Mouse (Mus musculus) adrenal gland, postnatal 0 days (tissue): Measurements from ENCODE around the gene Ccnl2. TPM values are rescaled to one million over a fixed set of nuclear protein-coding genes. Genes with fewer than 3 reads are reported as not detected.

Experiments
- microRNA-seq: library from miRNA; unstranded; fragments of <30 nt; microRNA quantifications from one replicate; pipeline ENCODE4, GENCODE M21; 2016; ENCODE audit warnings: borderline replicate concordance; ENCODE audit not compliant: insufficient number of aligned reads
- polyA plus RNA-seq: library from polyadenylated mRNA; unstranded; fragments of >200 nt; fragmentation: Nextera tagmentation; extraction: Ambion mirVana; gene quantifications from 2 replicates; pipeline ENCODE4 v1.2.1, GENCODE M21; 2015

Ccnl2 gene
- 73.0 and 127 TPM in 2 replicates for polyA plus RNA-seq

DNA sequence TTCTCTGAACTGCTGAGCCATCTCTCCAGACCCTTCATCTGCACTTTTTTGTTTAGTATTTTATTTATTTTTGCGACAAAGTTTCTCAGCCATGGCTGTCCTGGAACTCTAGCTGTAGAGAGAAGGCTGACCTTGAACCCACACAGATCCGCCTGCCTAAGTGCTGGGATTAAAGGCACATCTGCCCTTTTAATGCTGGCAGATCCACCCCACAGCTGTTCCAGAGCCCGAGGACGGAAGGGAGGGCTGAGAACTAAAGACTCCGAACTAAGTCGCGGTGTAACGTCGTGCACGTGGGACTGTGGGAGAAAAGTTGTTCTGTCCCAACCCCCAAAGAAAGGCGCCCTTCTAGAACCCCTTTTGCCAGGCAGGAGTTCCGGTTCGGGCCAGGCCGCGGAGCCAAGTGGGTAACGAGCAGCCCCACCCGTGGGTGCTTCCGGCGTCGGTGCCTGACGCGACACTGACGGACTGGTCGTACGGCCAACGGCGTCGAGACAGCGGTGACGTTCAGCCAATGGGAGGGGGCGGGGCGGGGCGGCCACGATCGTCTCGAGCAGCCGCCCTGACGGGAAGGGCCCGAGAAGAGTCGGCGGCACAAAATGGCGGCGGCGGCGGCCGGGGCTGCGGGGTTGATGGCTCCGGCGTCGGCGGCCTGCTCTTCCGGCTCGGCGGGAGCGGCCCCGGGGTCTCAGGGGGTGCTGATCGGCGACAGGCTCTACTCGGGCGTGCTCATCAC lies at the start of gene Ccnl2:
TSS of gene Ccnl2 (plus strand) at position 561 of the 736 bp plus-strand sequence.

DNA sequence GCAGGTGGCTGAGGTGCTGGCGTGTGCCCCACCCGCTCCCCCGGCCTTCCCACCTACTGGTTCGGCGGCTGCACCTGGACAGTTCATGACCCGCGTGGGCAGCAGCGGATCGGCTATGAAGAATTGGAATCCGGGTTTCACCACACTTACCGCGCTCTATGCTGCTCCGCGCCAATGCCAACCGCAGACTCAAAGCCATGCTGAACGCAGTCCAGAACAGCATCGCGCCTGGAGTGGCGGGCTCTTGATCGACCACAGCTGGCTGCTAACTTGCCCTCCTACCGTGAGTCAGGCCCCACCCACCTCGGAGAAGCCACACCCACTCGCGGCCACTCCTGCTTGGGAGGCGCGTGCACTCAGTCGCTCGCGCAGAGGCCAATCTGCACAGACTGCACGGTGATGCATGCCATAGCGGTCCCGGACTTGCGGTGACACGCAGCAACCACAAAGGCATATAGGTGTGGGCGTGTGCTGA lies 38.0 kb upstream of the Ccnl2 start, which contains the start of gene Vwa1:
TSS of gene Vwa1 (minus strand) at position 419 of the 475 bp plus-strand sequence.

DNA sequence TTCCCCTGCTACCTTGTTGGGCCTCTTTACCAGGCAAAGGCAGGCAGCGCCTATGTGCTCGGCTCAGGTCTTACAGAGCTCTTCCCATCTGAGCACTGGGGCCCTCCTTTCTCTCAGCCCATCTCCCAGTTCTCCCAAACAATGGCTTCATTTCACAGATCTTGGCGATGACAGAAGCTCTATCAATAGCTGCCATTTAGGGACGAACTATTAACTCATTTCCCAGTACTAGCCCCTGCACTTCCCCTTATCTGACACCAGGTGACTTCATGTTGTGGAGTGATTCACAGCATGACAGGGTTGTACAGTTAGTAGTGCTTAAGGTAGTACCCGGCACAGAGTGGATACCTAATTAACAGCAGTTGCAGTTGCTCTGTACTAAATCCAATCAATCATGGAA lies 26.5 kb upstream of the Ccnl2 start, which contains the start of gene Tmem88b:
TSS of gene Tmem88b (minus strand) at position 56 of the 400 bp plus-strand sequence.

DNA sequence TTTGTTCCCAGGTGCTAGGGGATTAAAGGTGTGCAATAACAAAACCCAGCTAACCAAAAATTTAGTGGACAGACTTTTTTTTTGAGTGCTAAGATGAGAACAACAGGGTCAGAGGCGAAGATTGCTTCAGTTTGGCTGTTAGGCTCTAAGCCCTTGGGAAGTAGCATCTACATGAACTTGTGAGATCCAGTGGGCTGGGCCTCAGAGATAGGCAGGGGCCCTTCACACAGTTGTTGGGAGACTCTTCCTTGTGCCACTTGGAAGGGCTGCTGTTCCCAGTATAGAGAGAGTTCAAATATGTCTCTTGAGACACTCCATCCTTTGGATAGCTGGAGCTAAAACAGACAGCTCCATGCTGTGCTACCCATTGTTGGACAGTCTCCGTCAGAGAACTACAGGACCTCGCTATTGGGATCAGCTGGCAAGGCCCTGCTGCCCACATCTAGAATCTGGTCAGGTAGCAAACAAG lies 22.2 kb upstream of the Ccnl2 start, which contains the start of gene Ankrd65:
TSS of gene Ankrd65 (plus strand) at position 419 of the 469 bp plus-strand sequence.

DNA sequence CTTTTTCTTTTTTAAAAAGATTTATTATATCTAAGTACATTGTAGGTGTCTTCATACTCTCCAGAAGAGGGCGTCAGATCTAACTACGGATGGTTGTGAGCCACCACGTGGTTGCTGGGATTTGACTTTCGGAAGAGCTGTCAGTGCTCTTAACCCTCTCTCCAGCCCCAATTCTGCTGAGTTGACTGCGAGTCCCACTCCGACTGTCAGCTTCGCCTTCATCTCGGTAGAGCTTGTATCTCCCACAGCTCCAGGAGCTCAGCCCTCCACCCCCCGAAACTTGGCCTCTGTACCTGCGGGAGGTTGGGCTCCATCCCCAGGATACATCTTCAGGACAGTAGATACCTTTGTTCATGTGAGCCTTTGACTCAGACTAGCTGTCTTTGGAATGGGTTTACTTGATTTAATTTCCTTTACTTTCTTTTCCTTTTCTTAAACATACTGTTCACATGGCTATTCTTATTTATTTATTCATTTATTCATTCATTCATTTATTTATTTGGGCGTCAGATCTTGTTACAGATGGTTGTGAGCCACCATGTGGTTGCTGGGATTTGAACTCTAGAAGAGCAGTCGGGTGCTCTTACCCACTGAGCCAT lies 9.4 kb upstream of the Ccnl2 start, which contains the start of gene Mrpl20:
TSS of gene Mrpl20 (plus strand) at position 138 of the 599 bp plus-strand sequence.

DNA sequence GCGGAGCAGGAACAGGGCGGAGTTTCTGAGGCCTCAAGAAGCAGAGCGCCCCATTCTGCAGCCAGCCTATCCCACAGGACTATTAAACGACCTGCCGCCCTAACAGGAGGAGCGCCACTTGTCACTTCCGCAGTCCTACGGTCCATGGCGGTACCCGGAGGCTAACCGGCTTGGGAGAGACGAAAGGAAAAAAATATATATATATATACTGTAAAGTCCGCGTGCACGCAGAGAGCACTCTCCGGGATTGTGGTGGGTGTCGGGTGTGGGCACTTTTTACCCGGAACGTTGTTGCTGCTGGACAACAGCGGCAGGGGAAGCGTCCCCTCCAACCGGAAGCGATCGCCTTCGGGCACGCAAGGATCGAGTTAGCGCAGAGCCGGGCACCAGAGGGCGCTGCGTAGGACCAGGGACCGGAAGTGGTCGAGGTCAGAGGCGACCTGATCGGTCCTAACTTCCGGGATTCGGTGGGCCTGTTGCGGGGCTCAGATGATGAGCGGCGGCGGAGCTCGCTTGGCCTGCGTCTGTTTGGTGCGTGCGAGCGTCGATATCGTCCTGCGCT lies 19.0 kb downstream of the Ccnl2 start, which contains the start of gene Aurkaip1:
TSS of gene Aurkaip1 (plus strand) at position 68 of the 562 bp plus-strand sequence.

DNA sequence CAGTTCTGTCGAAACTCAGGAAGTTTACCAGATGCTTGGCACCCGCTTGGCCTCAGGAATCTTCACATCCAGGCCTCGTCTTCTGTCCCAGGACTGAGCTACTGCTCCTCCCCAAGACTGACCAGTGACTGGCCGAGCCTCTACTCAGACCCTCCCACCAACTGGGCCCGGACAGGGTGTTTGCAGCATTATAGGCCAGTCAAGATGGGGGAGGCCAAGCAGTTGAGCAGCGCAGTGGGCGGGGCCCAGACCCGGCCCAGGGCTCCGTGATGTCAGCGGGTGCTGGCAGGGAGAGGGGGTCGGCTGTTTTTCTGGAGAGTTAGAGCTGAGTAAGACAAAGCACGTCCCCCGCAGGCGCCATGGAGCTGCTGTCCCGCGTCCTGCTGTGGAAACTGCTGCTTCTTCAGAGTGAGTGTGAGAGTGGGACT lies 27.2 kb downstream of the Ccnl2 start, which contains the start of gene Mxra8:
TSS of gene Mxra8 (plus strand) at position 198 of the 428 bp plus-strand sequence.

DNA sequence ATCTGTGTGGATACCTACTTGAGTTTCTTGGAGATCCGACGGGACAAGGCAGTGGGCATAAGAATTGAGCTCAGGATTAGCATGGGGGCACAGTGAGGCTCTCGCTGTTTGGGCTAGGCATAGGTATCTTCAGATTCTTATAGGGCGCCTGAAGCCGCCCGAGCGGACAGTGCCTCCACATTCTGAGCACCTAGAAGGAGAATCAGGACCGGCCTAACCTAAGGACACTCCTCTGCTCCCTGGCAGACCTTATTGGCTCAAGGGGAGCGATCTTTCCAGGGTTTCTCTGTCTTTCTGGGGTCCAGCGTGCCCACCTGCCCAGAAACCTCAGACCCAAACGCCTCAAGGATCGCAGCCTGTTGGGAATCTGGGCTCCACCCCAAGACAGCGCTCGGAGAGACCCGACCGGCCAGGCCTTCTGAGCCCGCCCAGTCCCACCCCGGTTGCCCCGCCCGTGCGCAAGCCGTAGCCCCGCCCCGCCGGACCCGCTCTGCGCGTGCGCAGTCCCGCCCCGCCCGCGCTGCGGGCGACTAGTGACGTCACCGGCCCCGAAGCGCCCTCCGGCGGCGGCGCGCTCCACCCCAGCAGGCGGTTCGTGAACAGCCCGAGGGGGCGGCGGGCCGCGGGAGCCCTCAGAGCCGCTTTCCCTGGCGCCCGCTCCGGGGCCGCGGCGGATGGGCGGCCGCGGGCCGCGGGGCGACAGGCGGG lies 34.7 kb downstream of the Ccnl2 start, which contains the start of gene Dvl1:
TSS of gene Dvl1 (plus strand) at position 532 of the 708 bp plus-strand sequence.

DNA sequence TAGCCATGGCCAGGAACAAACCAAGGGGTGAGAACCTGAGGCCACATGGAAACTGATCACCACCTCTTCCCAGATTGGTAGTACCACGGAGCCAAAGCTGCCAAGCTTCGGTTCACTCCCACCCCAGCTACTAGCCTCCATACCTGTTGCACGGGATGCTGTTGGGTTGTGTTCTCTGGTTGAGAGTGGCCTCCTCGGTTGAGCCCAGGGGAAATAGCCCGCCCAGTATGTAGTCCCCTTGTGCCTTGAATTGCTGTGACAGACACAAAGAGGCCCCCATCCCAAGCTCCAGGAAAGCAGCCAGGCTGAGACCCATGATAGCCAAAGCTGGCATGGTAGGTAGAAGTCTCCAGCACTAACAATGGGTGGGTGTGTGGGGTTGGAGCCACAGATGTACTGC lies 50.7 kb downstream of the Ccnl2 start, which contains the start of gene Tas1r3:
TSS of gene Tas1r3 (minus strand) at position 362 of the 400 bp plus-strand sequence.

DNA sequence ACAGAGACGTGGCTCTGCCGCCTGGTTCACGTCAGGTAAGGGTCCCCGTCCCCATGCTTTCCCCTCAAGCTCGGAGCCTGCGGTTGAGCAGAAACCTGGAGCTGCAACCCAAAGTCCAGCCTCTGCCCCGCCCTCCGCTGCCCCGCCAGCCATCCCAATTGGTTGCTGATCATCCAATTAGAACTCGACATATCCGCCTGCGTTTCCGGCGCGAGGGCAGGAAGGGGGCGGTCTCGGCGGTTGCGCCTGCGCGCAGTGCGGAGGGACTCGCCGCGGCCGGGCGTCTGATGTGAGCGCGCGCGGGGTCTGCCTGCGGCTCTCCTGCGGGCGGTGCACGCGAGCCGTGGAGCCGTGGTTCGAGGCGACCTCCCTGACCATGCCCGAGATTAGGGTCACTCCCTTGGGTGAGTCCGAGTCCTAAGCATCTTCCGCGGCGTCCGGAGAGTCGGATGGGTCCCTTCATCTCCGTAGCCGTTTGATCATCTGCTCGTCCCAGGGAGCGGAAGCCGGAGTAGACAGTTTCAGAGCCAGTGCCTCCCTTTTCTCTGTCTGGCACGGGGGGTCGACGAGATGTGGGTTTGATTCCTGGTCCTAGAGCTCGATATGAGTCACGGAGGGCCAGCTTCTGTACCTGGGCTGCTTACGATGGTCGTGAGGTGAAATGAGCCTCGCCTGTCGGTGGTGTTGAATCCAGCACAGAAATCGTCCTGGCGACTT lies 57.2 kb downstream of the Ccnl2 start, which contains the start of the genes Cptp and Ints11:
TSS of gene Cptp (minus strand) at position 124 of the 717 bp plus-strand sequence.
TSS of gene Ints11 (plus strand) at position 230 of the 717 bp plus-strand sequence.

Small RNA genes within 50 kb of the gene (microRNA-seq; reads per million reads assigned to microRNA genes)
- gene Gm27743: not detected

Other genes with a start within 250 kb of the Ccnl2 start
- gene Slc35e2, start 211.1 kb upstream of the Ccnl2 start, polyA plus RNA-seq: 5.8 and 7.8 TPM in 2 replicates
- gene Cdk11b, start 187.6 kb upstream of the Ccnl2 start, polyA plus RNA-seq: 40.5 and 62.6 TPM in 2 replicates
- not detected in 2 replicates for gene Gm10563, start 167.1 kb upstream of the Ccnl2 start, polyA plus RNA-seq
- 73.1 and 96.3 TPM in 2 replicates for gene Mmp23, start 159.1 kb upstream of the Ccnl2 start, polyA plus RNA-seq
- gene Mib2, start 143.3 kb upstream of the Ccnl2 start, polyA plus RNA-seq: 22.3 and 24.1 TPM in 2 replicates
- 26.3 and 55.7 TPM in 2 replicates for gene Fndc10, start 118.1 kb upstream of the Ccnl2 start, polyA plus RNA-seq
- gene Ssu72, start 107.7 kb upstream of the Ccnl2 start, polyA plus RNA-seq: 224 and 227 TPM in 2 replicates
- 0.79 and 1.4 TPM in 2 replicates for gene Tmem240, start 77.7 kb upstream of the Ccnl2 start, polyA plus RNA-seq
- gene Atad3a, start 51.4 kb upstream of the Ccnl2 start, polyA plus RNA-seq: 32.3 and 51.0 TPM in 2 replicates
- 8.0 and 13.1 TPM in 2 replicates for gene Vwa1, start 37.8 kb upstream of the Ccnl2 start, polyA plus RNA-seq
- gene Tmem88b, start 26.6 kb upstream of the Ccnl2 start, polyA plus RNA-seq: 0.19 and 0.60 TPM in 2 replicates
- 0.15 TPM in 1 of 2 replicates, not detected in the other for gene Ankrd65, start 22.1 kb upstream of the Ccnl2 start, polyA plus RNA-seq
- 301 and 408 TPM in 2 replicates for gene Mrpl20, start 9.6 kb upstream of the Ccnl2 start, polyA plus RNA-seq
- 316 and 348 TPM in 2 replicates for gene Aurkaip1, start 18.8 kb downstream of the Ccnl2 start, polyA plus RNA-seq
- 159 and 249 TPM in 2 replicates for gene Mxra8, start 27.2 kb downstream of the Ccnl2 start, polyA plus RNA-seq
- 11.9 and 14.2 TPM in 2 replicates for gene Dvl1, start 34.9 kb downstream of the Ccnl2 start, polyA plus RNA-seq
- 0.14 and 0.16 TPM in 2 replicates for gene Tas1r3, start 50.9 kb downstream of the Ccnl2 start, polyA plus RNA-seq
- 7.7 and 9.1 TPM in 2 replicates for gene Cptp, start 57.0 kb downstream of the Ccnl2 start, polyA plus RNA-seq
- gene Ints11, start 57.1 kb downstream of the Ccnl2 start, polyA plus RNA-seq: 30.5 and 36.0 TPM in 2 replicates
- 26.3 and 34.6 TPM in 2 replicates for gene Pusl1, start 79.3 kb downstream of the Ccnl2 start, polyA plus RNA-seq
- 10.5 and 15.9 TPM in 2 replicates for gene Acap3, start 79.3 kb downstream of the Ccnl2 start, polyA plus RNA-seq
- gene Ube2j2, start 131.3 kb downstream of the Ccnl2 start, polyA plus RNA-seq: 79.0 and 89.5 TPM in 2 replicates
- gene C1qtnf12, start 149.8 kb downstream of the Ccnl2 start, polyA plus RNA-seq: 56.5 and 78.7 TPM in 2 replicates
- 8.5 and 9.4 TPM in 2 replicates for gene B3galt6, start 180.2 kb downstream of the Ccnl2 start, polyA plus RNA-seq
- gene Sdf4, start 180.4 kb downstream of the Ccnl2 start, polyA plus RNA-seq: 177 and 229 TPM in 2 replicates
- 0.80 and 0.94 TPM in 2 replicates for gene Tnfrsf4, start 201.4 kb downstream of the Ccnl2 start, polyA plus RNA-seq
- 1.0 and 1.1 TPM in 2 replicates for gene Tnfrsf18, start 213.7 kb downstream of the Ccnl2 start, polyA plus RNA-seq
- 0.24 and 0.35 TPM in 2 replicates for gene Ttll10, start 246.9 kb downstream of the Ccnl2 start, polyA plus RNA-seq